Mouse (Mus musculus): ENCODE results near the gene Frmd4a.

GRCm38 (mm10) chr2:4018431-4018876 lies 937 bp downstream of the Frmd4a start:
- TF ChIP-seq CTCF (IDR thresholded peaks at IDR 0.05; ENCODE audit: extremely low read depth, insufficient read depth, insufficient read length, insufficient replicate concordance) (no peak), POLR2A (IDR thresholded peaks at IDR 0.05; ENCODE audit: low read depth, low read length) (no peak)

All from spleen, adult 2 months (tissue).